Mouse (Mus musculus) embryonic fibroblast, embryonic 13.5 days (primary cell): Measurements from ENCODE around the gene Car5a.

Source experiments
- CTCF ChIP-seq: IDR thresholded peaks from 2 replicates; pipeline ENCODE4 v1.5.1; 2011; ENCODE audit warnings: mild to moderate bottlenecking, control low read depth, low read length, moderate library complexity, borderline replicate concordance; ENCODE audit not compliant: insufficient read depth
- POLR2A ChIP-seq: IDR thresholded peaks from 2 replicates; pipeline ENCODE4 v1.6.1; 2011; ENCODE audit warnings: low read depth, mild to moderate bottlenecking, control low read depth, low read length, moderate library complexity

GRCm38 (mm10) chr8:121952800-121953199 is 8.1 kb upstream of the Car5a start:
- TF ChIP-seq CTCF (no peak), POLR2A (no peak)
